Mouse (Mus musculus): ENCODE measurements around the gene Kcnn3. TPM values are rescaled to one million over a fixed set of nuclear protein-coding genes. Genes with fewer than 3 reads are reported as not detected.

Gene Kcnn3
- polyA plus RNA-seq, 1 experiment = 2.3 TPM

DNA sequence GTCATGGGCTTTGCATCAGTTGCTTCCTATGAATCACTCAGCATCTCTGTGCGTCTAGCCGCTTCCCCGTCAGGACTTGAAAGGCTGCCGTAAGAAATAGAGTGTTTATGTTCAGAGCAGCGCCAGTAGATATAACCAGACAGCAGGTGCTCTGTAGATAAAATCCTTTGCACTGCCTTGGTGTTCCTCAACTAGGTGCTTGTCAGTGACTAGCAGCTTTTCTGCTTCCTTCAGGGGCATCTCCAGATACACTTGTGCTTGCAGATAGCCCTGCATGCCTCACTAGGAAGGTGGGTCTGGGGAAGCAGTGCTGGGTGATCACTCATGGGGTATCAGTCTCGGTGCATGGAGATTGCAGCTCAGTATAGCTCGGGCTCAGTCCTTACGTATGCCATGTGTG, 123.4 kb downstream of the Kcnn3 start:
- Histone ChIP-seq H3K27ac (ENCODE audit: control insufficient read depth, insufficient read depth, low read depth, low read length) (no peak overlapping the region), H3K4me3 (ENCODE audit: control insufficient read depth, low read depth, low read length) (no peak overlapping the region), H3K36me3 (ENCODE audit: control insufficient read depth, insufficient read depth, low read length) (no peaks in the 10 kb centered on the region), H3K27me3 (ENCODE audit: control insufficient read depth, insufficient read depth, low read length) (no peaks in the 10 kb centered on the region), H3K4me1 (ENCODE audit: control insufficient read depth, insufficient read depth, low read length) (peaks cover 4% of the 10 kb centered on the region)
- TF ChIP-seq CTCF (IDR thresholded peaks at IDR 0.05; ENCODE audit: control insufficient read depth, insufficient read depth, insufficient replicate concordance, low read depth, low read length) (no peak), POLR2A (IDR thresholded peaks at IDR 0.05; ENCODE audit: control insufficient read depth, low read depth, low read length) (no peak)

DNA sequence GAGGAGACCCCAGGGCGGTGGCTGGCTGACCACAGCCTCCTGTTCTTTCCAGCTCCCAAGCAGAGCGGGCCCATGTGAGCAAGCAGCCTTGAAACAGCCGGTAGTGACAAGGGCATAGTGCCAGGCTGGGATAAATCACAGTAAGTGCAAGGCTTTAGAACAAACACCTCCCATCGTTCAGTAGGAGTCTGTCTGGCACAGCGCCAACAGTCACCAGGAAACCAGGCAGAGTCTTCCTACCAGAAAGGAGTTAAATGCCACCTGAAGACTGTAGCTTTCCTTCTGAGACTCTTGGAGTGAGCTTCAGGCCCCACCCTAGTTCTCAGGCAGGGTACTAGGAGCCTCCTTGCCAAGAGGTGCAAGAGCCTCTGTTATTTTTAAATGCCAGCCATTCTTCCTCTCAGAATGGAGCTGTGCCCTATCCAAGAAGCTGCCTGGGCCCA, 126.9 kb downstream of the Kcnn3 start:
- Histone ChIP-seq H3K4me3 (ENCODE audit: control insufficient read depth, low read depth, low read length) (no peak overlapping the region), H3K36me3 (ENCODE audit: control insufficient read depth, insufficient read depth, low read length) (no peaks in the 10 kb centered on the region), H3K27me3 (ENCODE audit: control insufficient read depth, insufficient read depth, low read length) (no peaks in the 10 kb centered on the region), H3K27ac (ENCODE audit: control insufficient read depth, insufficient read depth, low read depth, low read length) (no peak overlapping the region), H3K4me1 (ENCODE audit: control insufficient read depth, insufficient read depth, low read length) (peaks cover 4% of the 10 kb centered on the region)
- TF ChIP-seq POLR2A (IDR thresholded peaks at IDR 0.05; ENCODE audit: control insufficient read depth, low read depth, low read length) (no peak), CTCF (IDR thresholded peaks at IDR 0.05; ENCODE audit: control insufficient read depth, insufficient read depth, insufficient replicate concordance, low read depth, low read length) (no peak)

- H3K4me3 ChIP-seq (ENCODE audit: control insufficient read depth, low read depth, low read length) = no peak overlapping the region
- H3K36me3 ChIP-seq (ENCODE audit: control insufficient read depth, insufficient read depth, low read length) = no peaks in the 10 kb centered on the region
- H3K27ac ChIP-seq (ENCODE audit: control insufficient read depth, insufficient read depth, low read depth, low read length) = no peak overlapping the region
- peaks cover 4% of the 10 kb centered on the region for H3K4me1 ChIP-seq (ENCODE audit: control insufficient read depth, insufficient read depth, low read length)
- no peaks in the 10 kb centered on the region for H3K27me3 ChIP-seq (ENCODE audit: control insufficient read depth, insufficient read depth, low read length)
- no peak for TF ChIP-seq POLR2A (IDR thresholded peaks at IDR 0.05; ENCODE audit: control insufficient read depth, low read depth, low read length)
Observed at GRCm38 (mm10) chr3:89647268-89647874, 127.4 kb downstream of the Kcnn3 start.

- Histone ChIP-seq H3K27ac (ENCODE audit: control insufficient read depth, insufficient read depth, low read depth, low read length) (no peak overlapping the region), H3K27me3 (ENCODE audit: control insufficient read depth, insufficient read depth, low read length) (no peaks in the 10 kb centered on the region), H3K36me3 (ENCODE audit: control insufficient read depth, insufficient read depth, low read length) (no peaks in the 10 kb centered on the region), H3K4me1 (ENCODE audit: control insufficient read depth, insufficient read depth, low read length) (peaks cover 4% of the 10 kb centered on the region), H3K4me3 (ENCODE audit: control insufficient read depth, low read depth, low read length) (no peak overlapping the region)
- no peak for TF ChIP-seq CTCF (IDR thresholded peaks at IDR 0.05; ENCODE audit: control insufficient read depth, insufficient read depth, insufficient replicate concordance, low read depth, low read length)
- TF ChIP-seq POLR2A (IDR thresholded peaks at IDR 0.05; ENCODE audit: control insufficient read depth, low read depth, low read length) = no peak
Observed at GRCm38 (mm10) chr3:89649890-89650289, 129.9 kb downstream of the Kcnn3 start.

GRCm38 (mm10) chr3:89653231-89653954, 133.4 kb downstream of the Kcnn3 start:
- Histone ChIP-seq H3K4me3 (ENCODE audit: control insufficient read depth, low read depth, low read length) (no peak overlapping the region), H3K36me3 (ENCODE audit: control insufficient read depth, insufficient read depth, low read length) (no peaks in the 10 kb centered on the region), H3K27ac (ENCODE audit: control insufficient read depth, insufficient read depth, low read depth, low read length) (no peak overlapping the region), H3K4me1 (ENCODE audit: control insufficient read depth, insufficient read depth, low read length) (no peaks in the 10 kb centered on the region; the same call in 1 of the 2 replicates), H3K27me3 (ENCODE audit: control insufficient read depth, insufficient read depth, low read length) (no peaks in the 10 kb centered on the region)
- TF ChIP-seq POLR2A (IDR thresholded peaks at IDR 0.05; ENCODE audit: control insufficient read depth, low read depth, low read length) (no peak), CTCF (IDR thresholded peaks at IDR 0.05; ENCODE audit: control insufficient read depth, insufficient read depth, insufficient replicate concordance, low read depth, low read length) (no peak)

DNA sequence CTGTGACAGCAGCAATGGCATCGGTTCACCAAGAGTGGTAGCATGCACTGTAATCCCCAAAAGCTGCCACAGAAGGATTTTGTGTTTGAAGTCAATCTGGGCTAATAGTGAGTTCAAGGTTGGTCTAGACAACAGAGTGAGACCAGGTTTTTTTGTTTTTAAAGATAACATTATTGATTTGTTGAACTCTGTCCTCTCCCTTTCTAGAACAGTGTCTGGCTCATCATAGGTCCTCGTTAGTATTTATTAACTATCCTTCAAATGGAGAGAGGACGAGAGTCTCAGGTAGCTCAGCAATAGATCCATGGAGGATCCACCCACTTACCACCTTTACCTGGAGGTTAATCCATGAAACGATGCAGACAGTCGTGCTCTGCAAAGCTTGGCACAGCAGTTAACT, 137.1 kb downstream of the Kcnn3 start:
- Histone ChIP-seq H3K4me1 (ENCODE audit: control insufficient read depth, insufficient read depth, low read length) (no peaks in the 10 kb centered on the region; the same call in 1 of the 2 replicates), H3K36me3 (ENCODE audit: control insufficient read depth, insufficient read depth, low read length) (no peaks in the 10 kb centered on the region), H3K27ac (ENCODE audit: control insufficient read depth, insufficient read depth, low read depth, low read length) (no peak overlapping the region), H3K27me3 (ENCODE audit: control insufficient read depth, insufficient read depth, low read length) (no peaks in the 10 kb centered on the region), H3K4me3 (ENCODE audit: control insufficient read depth, low read depth, low read length) (no peak overlapping the region)
- no peak for TF ChIP-seq CTCF (IDR thresholded peaks at IDR 0.05; ENCODE audit: control insufficient read depth, insufficient read depth, insufficient replicate concordance, low read depth, low read length)
- TF ChIP-seq POLR2A (IDR thresholded peaks at IDR 0.05; ENCODE audit: control insufficient read depth, low read depth, low read length) = no peak

- H3K27me3 ChIP-seq (ENCODE audit: control insufficient read depth, insufficient read depth, low read length) = no peaks in the 10 kb centered on the region
- TF ChIP-seq CTCF (IDR thresholded peaks at IDR 0.05; ENCODE audit: control insufficient read depth, insufficient read depth, insufficient replicate concordance, low read depth, low read length) (no peak), POLR2A (IDR thresholded peaks at IDR 0.05; ENCODE audit: control insufficient read depth, low read depth, low read length) (no peak)
- no peak overlapping the region for H3K27ac ChIP-seq (ENCODE audit: control insufficient read depth, insufficient read depth, low read depth, low read length)
- no peak overlapping the region for H3K4me3 ChIP-seq (ENCODE audit: control insufficient read depth, low read depth, low read length)
- H3K36me3 ChIP-seq (ENCODE audit: control insufficient read depth, insufficient read depth, low read length) = no peaks in the 10 kb centered on the region
- H3K4me1 ChIP-seq (ENCODE audit: control insufficient read depth, insufficient read depth, low read length) = no peaks in the 10 kb centered on the region
Observed at GRCm38 (mm10) chr3:89658457-89658856, 138.5 kb downstream of the Kcnn3 start.
